Mouse (Mus musculus): ENCODE measurements around the gene Kcnk18. TPM values are rescaled to one million over a fixed set of nuclear protein-coding genes. Genes with fewer than 3 reads are reported as not detected.

Gene Kcnk18
- total and polyA plus RNA-seq, 2 experiments, result not detected

GRCm38 (mm10) chr19:59193456-59193855, 25.6 kb upstream of the Kcnk18 start:
- TF ChIP-seq POLR2A (IDR thresholded peaks at IDR 0.05; ENCODE audit: extremely low read depth, insufficient read depth, low read length) (no peak), CTCF (IDR thresholded peaks at IDR 0.05; ENCODE audit: low read depth, low read length) (no peak)
- Histone ChIP-seq H3K4me1 (ENCODE audit: control insufficient read depth, insufficient read depth, low read length) (peaks cover 2% of the 10 kb centered on the region; the same call in 1 of the 2 replicates), H3K4me3 (ENCODE audit: insufficient read depth, low read depth, low read length) (no peak overlapping the region), H3K36me3 (ENCODE audit: control insufficient read depth, insufficient read depth, low read length) (no peaks in the 10 kb centered on the region), H3K9ac (ENCODE audit: low read depth, low read length) (no peak overlapping the region), H3K79me2 (ENCODE audit: control insufficient read depth, insufficient read depth, low read length) (no peaks in the 10 kb centered on the region), H3K27me3 (ENCODE audit: control insufficient read depth, insufficient read depth, low read length) (peaks cover 29% of the 10 kb centered on the region), H3K27ac (replicated peaks; ENCODE audit: insufficient read depth, low read depth, low read length) (no peak overlapping the region)
- WGBS, result 4% methylated on average over 10 of the region's 10 CpGs
- DNase-seq (ENCODE audit: extremely low read depth, low read depth, low spot score), result no peak

GRCm38 (mm10) chr19:59193986-59194820, 24.8 kb upstream of the Kcnk18 start:
- Histone ChIP-seq H3K4me3 (ENCODE audit: insufficient read depth, low read depth, low read length) (no peak overlapping the region; the same call in 1 of the 2 replicates), H3K9ac (ENCODE audit: low read depth, low read length) (no peak overlapping the region), H3K27me3 (ENCODE audit: control insufficient read depth, insufficient read depth, low read length) (peaks cover 28% of the 10 kb centered on the region), H3K36me3 (ENCODE audit: control insufficient read depth, insufficient read depth, low read length) (no peaks in the 10 kb centered on the region), H3K79me2 (ENCODE audit: control insufficient read depth, insufficient read depth, low read length) (no peaks in the 10 kb centered on the region), H3K27ac (replicated peaks; ENCODE audit: insufficient read depth, low read depth, low read length) (no peak overlapping the region), H3K4me1 (ENCODE audit: control insufficient read depth, insufficient read depth, low read length) (peaks cover 2% of the 10 kb centered on the region; the same call in 1 of the 2 replicates)
- no peak for TF ChIP-seq CTCF (IDR thresholded peaks at IDR 0.05; ENCODE audit: low read depth, low read length)
- TF ChIP-seq POLR2A (IDR thresholded peaks at IDR 0.05; ENCODE audit: extremely low read depth, insufficient read depth, low read length), result no peak
- WGBS, result 2% methylated on average over 50 of the region's 50 CpGs
- no peak for DNase-seq (ENCODE audit: extremely low read depth, low read depth, low spot score)

- WGBS, result 21% methylated on average over 9 of the region's 9 CpGs
- Histone ChIP-seq H3K36me3 (ENCODE audit: control insufficient read depth, insufficient read depth, low read length) (no peaks in the 10 kb centered on the region), H3K79me2 (ENCODE audit: control insufficient read depth, insufficient read depth, low read length) (no peaks in the 10 kb centered on the region), H3K9ac (ENCODE audit: low read depth, low read length) (no peak overlapping the region), H3K4me3 (ENCODE audit: insufficient read depth, low read depth, low read length) (no peak overlapping the region), H3K27me3 (ENCODE audit: control insufficient read depth, insufficient read depth, low read length) (peaks cover 28% of the 10 kb centered on the region), H3K27ac (replicated peaks; ENCODE audit: insufficient read depth, low read depth, low read length) (no peak overlapping the region), H3K4me1 (ENCODE audit: control insufficient read depth, insufficient read depth, low read length) (peaks cover 2% of the 10 kb centered on the region; the same call in 1 of the 2 replicates)
- DNase-seq (ENCODE audit: extremely low read depth, low read depth, low spot score), result no peak
- no peak for TF ChIP-seq POLR2A (IDR thresholded peaks at IDR 0.05; ENCODE audit: extremely low read depth, insufficient read depth, low read length)
- TF ChIP-seq CTCF (IDR thresholded peaks at IDR 0.05; ENCODE audit: low read depth, low read length), result no peak
Observed at GRCm38 (mm10) chr19:59195181-59195770, 23.7 kb upstream of the Kcnk18 start.

- WGBS, result 14% methylated on average over 15 of the region's 15 CpGs
- Histone ChIP-seq H3K27me3 (ENCODE audit: control insufficient read depth, insufficient read depth, low read length) (peaks cover 28% of the 10 kb centered on the region), H3K79me2 (ENCODE audit: control insufficient read depth, insufficient read depth, low read length) (no peaks in the 10 kb centered on the region), H3K27ac (replicated peaks; ENCODE audit: insufficient read depth, low read depth, low read length) (no peak overlapping the region), H3K9ac (ENCODE audit: low read depth, low read length) (no peak overlapping the region), H3K4me3 (ENCODE audit: insufficient read depth, low read depth, low read length) (no peak overlapping the region), H3K4me1 (ENCODE audit: control insufficient read depth, insufficient read depth, low read length) (peaks cover 2% of the 10 kb centered on the region; the same call in 1 of the 2 replicates), H3K36me3 (ENCODE audit: control insufficient read depth, insufficient read depth, low read length) (no peaks in the 10 kb centered on the region)
- no peak for DNase-seq (ENCODE audit: extremely low read depth, low read depth, low spot score)
- TF ChIP-seq CTCF (IDR thresholded peaks at IDR 0.05; ENCODE audit: low read depth, low read length) (peak; percentile 69), POLR2A (IDR thresholded peaks at IDR 0.05; ENCODE audit: extremely low read depth, insufficient read depth, low read length) (no peak)
Observed at GRCm38 (mm10) chr19:59196111-59196666, 22.8 kb upstream of the Kcnk18 start.

- peak; percentile 34 for DNase-seq (ENCODE audit: extremely low read depth, low read depth, low spot score)
- TF ChIP-seq POLR2A (IDR thresholded peaks at IDR 0.05; ENCODE audit: extremely low read depth, insufficient read depth, low read length) (no peak), CTCF (IDR thresholded peaks at IDR 0.05; ENCODE audit: low read depth, low read length) (peak; percentile 94)
- H3K27ac ChIP-seq (replicated peaks; ENCODE audit: insufficient read depth, low read depth, low read length), result no peak overlapping the region
- H3K4me3 ChIP-seq (ENCODE audit: insufficient read depth, low read depth, low read length), result no peak overlapping the region
- no peaks in the 10 kb centered on the region for H3K36me3 ChIP-seq (ENCODE audit: control insufficient read depth, insufficient read depth, low read length)
- no peak overlapping the region for H3K9ac ChIP-seq (ENCODE audit: low read depth, low read length)
- no peaks in the 10 kb centered on the region for H3K79me2 ChIP-seq (ENCODE audit: control insufficient read depth, insufficient read depth, low read length)
- peaks cover 2% of the 10 kb centered on the region; the same call in 1 of the 2 replicates for H3K4me1 ChIP-seq (ENCODE audit: control insufficient read depth, insufficient read depth, low read length)
- peaks cover 21% of the 10 kb centered on the region for H3K27me3 ChIP-seq (ENCODE audit: control insufficient read depth, insufficient read depth, low read length)
- WGBS, result 34% methylated on average over 7 of the region's 7 CpGs
Observed at GRCm38 (mm10) chr19:59198161-59198560, 20.9 kb upstream of the Kcnk18 start.
